ENCODE assay signal across 14 mouse cellular contexts in the genomic region with DNA sequence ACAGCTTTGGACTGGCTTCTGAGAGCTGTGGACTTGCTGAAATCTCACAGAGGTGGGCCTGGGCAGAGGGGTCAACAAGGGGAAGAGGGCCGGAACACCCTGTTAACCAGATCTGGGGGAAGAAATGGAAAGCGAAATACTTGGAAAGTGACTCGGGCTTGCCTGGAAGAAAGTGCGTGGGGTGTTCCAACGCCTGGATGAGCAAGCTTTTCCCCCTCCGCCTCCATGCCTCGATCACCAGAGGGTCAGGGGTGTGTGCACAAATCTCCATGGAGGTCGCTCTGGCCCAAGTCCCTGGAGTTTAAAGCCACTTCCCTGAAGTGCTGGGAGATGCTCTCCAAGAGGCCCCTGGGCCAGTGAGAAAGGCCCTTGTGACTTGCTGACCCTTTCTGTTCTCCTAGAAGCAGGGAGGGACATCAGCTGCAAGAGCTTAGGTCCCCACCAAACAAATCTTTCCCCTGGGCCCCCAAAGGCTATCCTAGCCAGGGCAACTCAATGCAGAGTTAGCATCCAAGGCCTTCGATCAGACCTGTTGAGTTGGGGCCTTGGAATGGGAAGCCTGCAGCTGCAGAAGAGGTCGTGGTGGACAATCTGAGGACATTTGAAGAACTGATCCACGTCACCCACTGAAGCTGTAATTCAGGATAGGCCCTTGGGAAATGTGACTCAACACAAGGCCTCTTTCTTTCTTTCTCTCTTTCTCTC.
"Had no signal": no experiment of that assay in that cellular context is flagged by ENCODE, and none has a peak within 500 bp of the region (broad histone marks: within the 10 kb centered on the region; RNA-seq: fewer than 3 reads in every experiment).

No protein-coding gene starts in this region.

- H3K4me2 ChIP-seq: limb, embryonic 15.5 days; liver, embryonic 13.5 days; lung, embryonic 15.5 days; midbrain, embryonic 11.5 days; midbrain, embryonic 15.5 days; neural tube, embryonic 12.5 days; stomach, embryonic 15.5 days had no signal

- H3K9ac ChIP-seq: limb, embryonic 15.5 days; liver, embryonic 13.5 days; liver, postnatal 0 days; lung, embryonic 15.5 days; midbrain, embryonic 15.5 days; neural tube, embryonic 12.5 days; stomach, embryonic 15.5 days had no signal

- H3K9me3 ChIP-seq: limb, embryonic 15.5 days; liver, embryonic 13.5 days; lung, embryonic 15.5 days; megakaryocyte, embryonic 14.5 days; midbrain, embryonic 15.5 days; neural tube, embryonic 12.5 days; stomach, embryonic 15.5 days had no signal

- H3K36me3 ChIP-seq: limb, embryonic 15.5 days; liver, embryonic 13.5 days; lung, embryonic 15.5 days; midbrain, embryonic 15.5 days; neural tube, embryonic 12.5 days; stomach, embryonic 15.5 days had no signal

- DNase-seq: kidney, adult 9 months; kidney, postnatal 14 days; liver, embryonic 13.5 days; liver, postnatal 0 days; thymus, postnatal 4 days had no signal

- H3K27ac ChIP-seq: left cerebral cortex, adult 2 months; limb, embryonic 15.5 days; liver, embryonic 13.5 days; lung, embryonic 15.5 days; midbrain, embryonic 15.5 days; neural tube, embryonic 12.5 days; stomach, embryonic 15.5 days had no signal

- H3K4me1 ChIP-seq: liver, embryonic 13.5 days; megakaryocyte, embryonic 14.5 days had no signal

- H3K4me3 ChIP-seq: left cerebral cortex, adult 2 months; limb, embryonic 15.5 days; liver, embryonic 13.5 days; lung, embryonic 15.5 days; megakaryocyte, embryonic 14.5 days; midbrain, embryonic 15.5 days; neural tube, embryonic 12.5 days; stomach, embryonic 15.5 days had no signal

- H3K27me3 ChIP-seq: limb, embryonic 15.5 days; liver, embryonic 13.5 days; lung, embryonic 15.5 days; megakaryocyte, embryonic 14.5 days; midbrain, embryonic 15.5 days; neural tube, embryonic 12.5 days; stomach, embryonic 15.5 days had no signal

- ATAC-seq: intestine, embryonic 16.5 days; liver, postnatal 0 days; midbrain, embryonic 15.5 days had no signal
